Mouse (Mus musculus) embryonic fibroblast, embryonic 13.5 days (primary cell): ENCODE data around the gene Hsf4.

Source experiments
- CTCF ChIP-seq: IDR thresholded peaks from 2 replicates; pipeline ENCODE4 v1.5.1; 2011; ENCODE audit warnings: mild to moderate bottlenecking, control low read depth, low read length, moderate library complexity, borderline replicate concordance; ENCODE audit not compliant: insufficient read depth
- POLR2A ChIP-seq: IDR thresholded peaks from 2 replicates; pipeline ENCODE4 v1.6.1; 2011; ENCODE audit warnings: low read depth, mild to moderate bottlenecking, control low read depth, low read length, moderate library complexity

DNA sequence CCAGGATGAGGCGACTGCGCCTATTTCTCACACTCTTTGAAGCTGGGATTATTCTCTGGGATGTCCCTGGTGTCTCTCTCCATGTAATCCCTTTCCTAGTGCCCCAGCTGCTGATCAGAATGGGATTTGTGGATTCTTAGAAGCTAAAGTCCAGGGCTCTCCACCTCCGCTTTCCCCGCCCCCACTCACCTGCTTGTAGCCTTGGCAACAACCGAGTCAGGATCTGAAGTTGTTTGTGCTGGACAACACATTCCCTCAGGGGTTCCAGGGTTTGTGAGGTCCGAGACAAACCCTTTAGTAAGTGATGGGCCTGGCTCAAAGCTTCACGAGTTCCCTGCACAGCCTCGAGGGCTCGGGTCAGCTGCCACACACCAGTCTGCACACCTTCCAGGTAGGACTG, 25.2 kb downstream of the Hsf4 start:
- TF ChIP-seq POLR2A: no peak
- TF ChIP-seq CTCF: no peak
